Mouse (Mus musculus): ENCODE results near the gene Gm8660. TPM values are rescaled to one million over a fixed set of nuclear protein-coding genes. Genes with fewer than 3 reads are reported as not detected.
"Not testable (repeated sequence)": the region's sequence is repeated elsewhere in the genome, so short reads cannot be mapped to it uniquely, and the experiment has no call there.

Gm8660 gene
- polyA plus RNA-seq (2014; fragmentation: Nextera tagmentation; extraction: Ambion mirVana) = not detected in 2 replicates

GRCm38 (mm10) chr7:22370939-22371338 is at the start of gene Gm8660:
Gene Gm8660 (minus strand): TSS chr7:22371039.
- no CpG with 5 or more reads among the region's 1 CpGs for WGBS
- ATAC-seq (ENCODE audit: low FRiP score); H3K4me1 ChIP-seq (replicated peaks; ENCODE audit: control insufficient read depth, insufficient read depth, low read length): not testable (repeated sequence)

GRCm38 (mm10) chr7:22413283-22413682 is 42.4 kb upstream of the Gm8660 start, which contains the start of gene Vmn1r148:
Gene Vmn1r148 (plus strand): TSS chr7:22413583.
- not testable (repeated sequence) for H3K27ac ChIP-seq; H3K4me1 ChIP-seq (replicated peaks; ENCODE audit: control insufficient read depth, insufficient read depth, low read length); H3K36me3 ChIP-seq (replicated peaks; ENCODE audit: control insufficient read depth, insufficient read depth); H3K4me3 ChIP-seq (replicated peaks; ENCODE audit: low read length); H3K4me2 ChIP-seq (replicated peaks); ATAC-seq (ENCODE audit: low FRiP score); H3K9ac ChIP-seq; H3K27me3 ChIP-seq (ENCODE audit: control insufficient read depth, insufficient read depth, low read length); DNase-seq (ENCODE audit: low spot score); H3K9me3 ChIP-seq (ENCODE audit: control insufficient read depth, low read length)
- no CpG with 5 or more reads among the region's 3 CpGs for WGBS

More at GRCm38 (mm10) chr7:22370939-22371338, at the start of gene Gm8660:
- not testable (repeated sequence) for H3K27me3 ChIP-seq (ENCODE audit: control insufficient read depth, insufficient read depth, low read length); H3K27ac ChIP-seq; DNase-seq (ENCODE audit: low spot score); H3K36me3 ChIP-seq (replicated peaks; ENCODE audit: control insufficient read depth, insufficient read depth); H3K9me3 ChIP-seq (ENCODE audit: control insufficient read depth, low read length); H3K4me2 ChIP-seq (replicated peaks); H3K9ac ChIP-seq; H3K4me3 ChIP-seq (replicated peaks; ENCODE audit: low read length)

GRCm38 (mm10) chr7:22329617-22330016 is 41.2 kb downstream of the Gm8660 start, which contains the start of gene Gm4187:
Gene Gm4187 (minus strand): TSS chr7:22329717.
- H3K9me3 ChIP-seq (ENCODE audit: control insufficient read depth, low read length); H3K4me1 ChIP-seq (replicated peaks; ENCODE audit: control insufficient read depth, insufficient read depth, low read length); DNase-seq (ENCODE audit: low spot score); H3K9ac ChIP-seq; ATAC-seq (ENCODE audit: low FRiP score); H3K27ac ChIP-seq; H3K4me3 ChIP-seq (replicated peaks; ENCODE audit: low read length); H3K4me2 ChIP-seq (replicated peaks); H3K36me3 ChIP-seq (replicated peaks; ENCODE audit: control insufficient read depth, insufficient read depth); H3K27me3 ChIP-seq (ENCODE audit: control insufficient read depth, insufficient read depth, low read length): not testable (repeated sequence)
- no CpG with 5 or more reads among the region's 2 CpGs for WGBS

Other genes starting within 250 kb of the Gm8660 start
- gene Gm10666, start 236.3 kb downstream of the Gm8660 start, polyA plus RNA-seq (2014; fragmentation: Nextera tagmentation; extraction: Ambion mirVana) = not detected in 2 replicates
- gene Vmn1r142, start 207.0 kb downstream of the Gm8660 start, polyA plus RNA-seq (2014; fragmentation: Nextera tagmentation; extraction: Ambion mirVana) = not detected in 2 replicates
- not detected in 2 replicates for gene Vmn1r143, start 181.7 kb downstream of the Gm8660 start, polyA plus RNA-seq (2014; fragmentation: Nextera tagmentation; extraction: Ambion mirVana)
- not detected in 2 replicates for gene Gm8653, start 169.8 kb downstream of the Gm8660 start, polyA plus RNA-seq (2014; fragmentation: Nextera tagmentation; extraction: Ambion mirVana)
- gene Gm8453, start 141.6 kb downstream of the Gm8660 start, polyA plus RNA-seq (2014; fragmentation: Nextera tagmentation; extraction: Ambion mirVana) = not detected in 2 replicates
- not detected in 2 replicates for gene Gm4187, start 41.3 kb downstream of the Gm8660 start, polyA plus RNA-seq (2014; fragmentation: Nextera tagmentation; extraction: Ambion mirVana)
- not detected in 2 replicates for gene Vmn1r148, start 42.5 kb upstream of the Gm8660 start, polyA plus RNA-seq (2014; fragmentation: Nextera tagmentation; extraction: Ambion mirVana)
- not detected in 2 replicates for gene Vmn1r149, start 67.2 kb upstream of the Gm8660 start, polyA plus RNA-seq (2014; fragmentation: Nextera tagmentation; extraction: Ambion mirVana)
- gene Gm10665, start 93.0 kb upstream of the Gm8660 start, polyA plus RNA-seq (2014; fragmentation: Nextera tagmentation; extraction: Ambion mirVana) = not detected in 2 replicates
- gene Vmn1r151, start 128.6 kb upstream of the Gm8660 start, polyA plus RNA-seq (2014; fragmentation: Nextera tagmentation; extraction: Ambion mirVana) = not detected in 2 replicates
- gene Vmn1r152, start 151.9 kb upstream of the Gm8660 start, polyA plus RNA-seq (2014; fragmentation: Nextera tagmentation; extraction: Ambion mirVana) = not detected in 2 replicates
- gene Gm8677, start 163.8 kb upstream of the Gm8660 start, polyA plus RNA-seq (2014; fragmentation: Nextera tagmentation; extraction: Ambion mirVana) = not detected in 2 replicates
- not detected in 2 replicates for gene Gm4201, start 194.3 kb upstream of the Gm8660 start, polyA plus RNA-seq (2014; fragmentation: Nextera tagmentation; extraction: Ambion mirVana)
- not detected in 2 replicates for gene Gm4565, start 217.1 kb upstream of the Gm8660 start, polyA plus RNA-seq (2014; fragmentation: Nextera tagmentation; extraction: Ambion mirVana)

Measured in hindbrain, embryonic 14.5 days (tissue).